Mouse (Mus musculus): ENCODE measurements around the gene Plcb2.

Gene Plcb2

DNA sequence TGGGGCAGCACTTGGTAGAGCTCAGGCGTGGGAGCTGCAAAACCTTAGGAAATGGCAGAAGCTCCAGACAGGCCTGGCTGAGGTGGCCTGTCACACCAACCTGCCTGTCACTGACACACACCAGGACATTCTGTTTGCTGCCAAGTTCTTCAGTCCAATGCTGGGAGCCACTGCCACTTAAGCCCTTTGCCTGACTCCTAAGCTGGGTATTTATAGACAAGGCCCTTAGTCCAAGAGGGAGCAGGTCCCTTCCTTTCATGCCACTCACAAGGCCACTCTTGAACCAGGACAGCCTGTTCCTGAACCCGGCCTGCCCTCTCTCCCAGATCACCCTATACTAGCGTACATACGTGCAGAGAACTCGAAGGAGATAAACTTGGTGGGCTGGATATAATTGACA, 11.6 kb downstream of the Plcb2 start:
- DNase-seq (ENCODE audit: low spot score in 2 of 2): no peak

DNA sequence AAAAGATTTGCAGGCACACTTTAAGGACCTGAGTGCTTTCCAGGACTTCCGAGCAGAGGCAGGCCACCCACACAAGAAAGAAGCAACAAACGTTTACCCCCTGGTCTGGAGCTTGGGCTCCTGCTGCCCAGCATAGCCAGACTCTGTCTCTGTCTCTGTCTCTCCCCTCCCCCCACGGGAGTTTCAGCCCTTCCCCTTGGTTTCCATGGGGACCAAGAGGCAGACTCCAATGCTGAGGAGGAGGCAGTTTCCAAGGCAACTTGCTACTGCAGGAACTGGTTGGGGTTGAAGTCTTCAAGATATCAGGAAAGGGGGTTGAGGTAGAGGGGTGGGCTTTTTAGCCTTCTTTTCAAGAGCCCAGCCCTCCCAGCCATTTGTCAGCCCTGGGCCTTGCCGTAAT, 14.0 kb downstream of the Plcb2 start:
- DNase-seq (ENCODE audit: low spot score in 2 of 2): no peak

DNA sequence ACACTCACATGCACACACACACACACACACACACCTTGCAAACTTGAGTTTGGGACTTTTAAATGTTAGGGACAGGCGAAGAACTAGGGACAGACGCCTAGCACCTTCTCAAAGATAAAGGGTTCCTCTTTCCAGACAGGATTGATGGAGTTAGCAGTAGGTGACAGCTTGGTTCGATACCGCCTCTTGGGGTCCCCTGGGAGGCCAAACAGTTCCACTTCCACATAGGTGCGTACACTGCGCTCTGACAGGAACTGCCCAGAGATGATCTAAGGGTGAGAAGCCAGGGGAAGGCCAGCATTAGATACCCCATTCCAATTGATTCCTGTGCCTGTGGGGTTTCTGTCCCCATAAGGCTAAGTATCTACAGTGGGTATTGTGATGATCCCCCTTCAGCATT, 14.6 kb downstream of the Plcb2 start:
- DNase-seq (ENCODE audit: low spot score in 2 of 2): no peak

DNA sequence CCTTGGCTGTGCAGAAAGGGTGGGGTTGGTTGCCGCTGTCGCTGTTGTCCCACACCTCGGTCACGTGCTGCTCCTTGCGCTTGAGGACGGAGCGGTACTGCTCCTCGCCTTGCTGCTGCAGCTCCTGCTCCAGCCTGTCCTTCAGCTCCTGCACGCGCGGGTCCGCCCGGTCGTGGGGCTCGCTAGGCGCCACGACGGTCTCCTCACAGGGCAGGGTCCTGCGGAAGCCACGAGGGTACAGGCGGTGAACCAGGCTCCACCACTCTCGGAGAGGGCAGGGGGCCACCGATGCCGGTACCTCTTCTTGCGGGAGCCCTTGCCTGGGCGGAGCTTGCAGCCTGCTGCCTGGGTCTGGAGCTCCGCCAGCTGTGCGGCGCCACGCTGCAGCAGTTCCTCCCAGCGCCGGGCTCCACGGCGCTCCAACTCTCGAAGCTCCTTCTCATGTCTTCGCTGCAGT, 17.2 kb downstream of the Plcb2 start:
- peak in 1 of 2 experiments; percentile 50 for DNase-seq (ENCODE audit: low spot score in 2 of 2)

DNA sequence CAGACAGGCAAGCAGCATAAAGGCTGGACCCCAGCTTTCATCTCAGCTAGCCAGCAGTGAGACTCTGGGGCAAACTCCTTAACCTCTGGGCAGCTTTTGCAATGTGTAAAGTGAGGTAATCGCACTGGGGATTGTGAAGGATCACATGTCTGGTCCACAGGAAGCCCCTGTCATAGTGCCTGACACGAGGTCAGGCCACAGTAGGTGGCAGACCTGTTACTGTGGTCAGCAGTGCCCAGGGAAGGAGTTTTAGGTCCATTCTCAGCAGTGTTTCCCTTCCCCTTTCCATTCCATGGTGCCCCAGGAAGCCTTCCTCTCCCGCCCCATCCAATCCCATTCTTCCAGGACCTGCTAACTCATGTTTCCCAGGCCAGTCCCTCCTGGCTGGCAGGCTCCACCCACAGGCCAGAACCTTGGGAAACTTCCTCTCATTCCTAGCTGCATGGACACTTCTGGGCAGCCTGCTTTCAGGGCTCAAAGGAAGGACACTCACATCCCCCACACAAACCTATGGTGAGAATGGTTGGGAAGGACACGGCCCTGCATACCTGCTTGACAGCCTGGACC, 18.5 kb downstream of the Plcb2 start:
- DNase-seq (ENCODE audit: low spot score in 2 of 2): no peak

DNA sequence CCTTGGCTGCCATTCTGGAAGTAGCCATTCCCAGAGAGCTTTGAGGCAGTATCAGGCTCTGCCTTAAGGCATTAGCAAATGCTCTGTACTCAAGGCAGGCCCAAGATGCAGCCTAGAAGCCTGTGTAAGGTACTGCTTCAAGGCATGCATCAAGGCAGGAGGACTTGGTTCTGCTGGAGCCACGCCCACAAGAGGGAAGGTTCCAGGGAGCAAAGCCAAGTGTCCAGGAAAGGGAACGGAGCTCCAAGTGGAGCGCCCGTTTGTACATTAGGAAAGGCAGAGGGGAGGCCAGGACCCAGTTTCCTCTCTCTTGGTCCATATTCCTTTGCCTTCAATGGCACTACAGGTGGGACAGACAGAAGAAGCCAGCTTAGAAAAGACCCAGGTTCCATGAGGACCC, 19.8 kb downstream of the Plcb2 start:
- no peak for DNase-seq (ENCODE audit: low spot score in 2 of 2)

DNA sequence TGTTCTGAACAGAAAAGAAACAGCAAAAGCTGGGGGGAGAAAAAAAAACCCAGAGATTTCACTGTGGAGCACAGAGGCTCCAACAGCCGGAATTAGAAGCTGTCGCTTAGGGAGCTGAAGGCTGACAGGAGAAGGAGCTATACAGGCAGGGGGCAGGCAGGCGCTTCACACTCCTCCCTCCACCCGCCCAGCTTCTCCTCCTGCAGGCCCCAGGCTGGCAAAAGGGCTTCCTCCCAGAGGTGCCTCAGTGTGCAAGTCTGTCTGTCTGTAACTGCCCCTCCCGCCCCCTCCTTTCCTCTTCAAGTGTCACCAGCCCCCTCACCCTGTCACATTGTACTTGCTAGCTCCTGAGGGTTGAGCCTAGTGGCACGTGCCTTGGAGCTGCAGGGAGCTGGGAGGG, 21.8 kb downstream of the Plcb2 start:
- DNase-seq (ENCODE audit: low spot score in 2 of 2): no peak

DNA sequence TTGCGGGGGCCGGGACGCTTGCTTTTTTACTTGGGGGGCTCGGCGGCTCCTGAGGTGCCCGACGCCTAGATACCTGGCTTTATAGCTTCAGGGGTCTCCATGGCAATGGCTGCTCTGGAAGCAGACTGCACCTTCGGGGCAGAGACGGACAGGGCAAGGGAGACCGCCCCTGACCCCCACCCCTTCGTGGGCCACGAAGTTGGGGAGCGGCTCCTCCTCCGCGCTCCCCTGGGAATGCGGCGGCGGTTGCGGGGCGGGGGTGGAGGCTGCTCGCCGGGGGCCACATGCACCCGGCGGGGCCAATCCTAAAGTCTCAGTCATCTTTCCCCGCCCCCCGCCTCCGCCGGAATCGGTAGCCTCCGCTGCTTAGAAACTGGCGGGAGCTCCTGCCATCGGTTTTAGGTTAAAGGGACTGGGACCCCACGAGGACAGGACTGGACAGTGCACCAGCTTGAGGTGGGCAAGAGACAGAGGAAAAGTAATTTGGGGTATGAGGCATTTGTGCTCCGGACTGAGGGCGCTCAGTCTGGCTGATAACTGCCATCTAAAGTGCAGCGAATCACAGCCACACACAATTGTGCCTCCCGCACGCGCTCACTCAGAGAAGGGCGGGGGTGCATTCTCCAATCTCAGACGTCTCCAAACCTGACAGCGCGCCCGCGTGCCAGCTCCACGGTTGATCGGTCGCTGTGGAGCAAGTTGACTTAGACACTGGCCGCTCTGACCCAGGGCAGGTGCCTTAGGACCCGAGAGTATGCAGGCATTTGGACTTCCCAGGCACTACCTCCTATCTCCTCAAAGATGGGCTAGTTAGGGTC, 24.1 kb downstream of the Plcb2 start, which contains the start of gene Ankrd63:
TSS of gene Ankrd63 (minus strand) at position 51 of the 818 bp plus-strand sequence.
- no peak for DNase-seq (ENCODE audit: low spot score in 2 of 2)

DNA sequence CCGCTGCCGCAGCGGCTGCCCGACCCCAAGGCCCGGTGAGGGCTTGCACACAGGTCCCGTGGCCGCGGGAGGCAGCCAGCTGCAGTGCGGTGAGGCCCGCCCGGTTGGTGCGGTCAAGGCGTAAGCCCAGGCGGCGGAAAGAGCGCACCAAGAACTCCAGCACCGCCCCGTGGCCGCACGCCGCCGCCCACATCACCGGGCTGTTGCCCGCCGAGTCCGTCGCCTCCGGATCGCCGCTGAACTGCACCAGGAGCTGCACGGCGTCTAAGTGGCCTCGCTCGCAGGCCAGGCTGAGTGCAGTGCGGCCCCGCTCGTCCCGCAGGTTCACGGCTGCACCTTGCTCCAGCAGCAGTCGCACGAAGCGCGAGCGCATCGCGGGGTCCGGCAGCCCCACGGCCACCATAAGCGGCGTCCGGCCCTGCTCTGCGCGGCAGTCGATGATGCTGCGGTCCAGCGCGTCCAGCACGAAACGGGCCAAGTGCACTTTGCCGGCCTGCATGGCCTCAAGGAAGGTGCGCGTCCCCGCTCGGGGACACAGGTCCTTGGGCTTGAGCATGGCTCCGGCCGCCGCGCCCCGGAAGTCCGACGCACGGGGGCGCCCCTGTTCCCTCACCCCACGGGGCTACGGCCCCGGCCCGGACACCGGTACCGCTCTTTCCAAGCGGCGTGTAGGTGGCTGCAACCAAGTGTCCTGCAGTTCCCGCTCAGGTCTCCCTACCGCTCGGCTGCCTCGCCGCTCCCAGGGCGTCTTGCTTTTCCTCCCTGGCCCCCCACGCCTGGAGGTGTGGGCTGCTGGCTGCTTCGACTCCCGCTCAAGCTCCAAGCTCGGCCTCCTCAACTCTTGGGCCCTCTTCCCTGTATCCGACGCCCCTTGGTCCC, 25.1 kb downstream of the Plcb2 start:
- peak in 1 of 2 experiments; percentile 56 for DNase-seq (ENCODE audit: low spot score in 2 of 2)

DNA sequence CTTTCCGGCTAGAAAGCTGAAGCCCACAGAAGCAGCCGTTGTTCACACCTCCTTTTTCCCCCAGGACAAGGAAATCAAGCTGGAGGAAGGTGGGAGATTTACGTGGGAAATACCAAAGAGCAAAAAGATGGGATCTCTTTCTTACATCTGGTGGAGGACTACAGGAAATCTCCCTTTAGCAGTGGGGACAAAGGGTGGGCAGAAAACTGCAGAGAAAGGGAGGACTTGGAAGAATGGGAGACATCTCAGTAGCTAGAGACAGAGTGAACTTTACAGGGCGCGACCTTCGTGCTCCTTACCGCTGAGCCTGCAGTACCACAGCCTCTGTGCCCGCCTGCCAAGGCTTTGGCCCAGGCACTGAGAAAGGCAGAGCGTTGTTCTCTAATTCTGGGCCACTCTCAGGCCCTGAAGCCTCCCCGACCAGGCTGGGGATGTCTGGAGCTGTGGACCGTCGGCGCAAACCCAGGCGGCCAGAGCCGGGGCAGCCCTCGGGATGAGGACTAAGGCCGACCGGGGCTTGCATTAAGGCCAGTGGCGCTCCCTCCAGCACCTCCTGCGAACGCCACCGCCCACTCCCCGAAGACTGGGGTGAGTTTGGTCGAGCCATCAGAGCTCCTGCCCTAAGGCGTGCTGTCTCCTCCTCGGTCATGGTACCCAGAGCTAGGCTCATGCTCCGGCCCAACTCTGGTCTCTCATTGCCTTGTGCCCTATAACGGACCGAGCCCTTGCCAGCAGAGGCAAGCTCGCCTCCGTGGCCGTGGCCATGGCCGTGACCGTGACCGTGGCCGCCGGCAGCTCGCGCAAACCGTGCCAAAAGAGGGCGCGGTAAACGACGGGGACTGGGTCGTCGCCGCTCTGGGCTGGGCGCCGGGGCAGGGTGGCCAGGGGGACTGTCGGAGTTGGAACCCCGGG, 26.0 kb downstream of the Plcb2 start:
- DNase-seq (ENCODE audit: low spot score in 2 of 2): peak in 1 of 2 experiments; percentile 44

DNA sequence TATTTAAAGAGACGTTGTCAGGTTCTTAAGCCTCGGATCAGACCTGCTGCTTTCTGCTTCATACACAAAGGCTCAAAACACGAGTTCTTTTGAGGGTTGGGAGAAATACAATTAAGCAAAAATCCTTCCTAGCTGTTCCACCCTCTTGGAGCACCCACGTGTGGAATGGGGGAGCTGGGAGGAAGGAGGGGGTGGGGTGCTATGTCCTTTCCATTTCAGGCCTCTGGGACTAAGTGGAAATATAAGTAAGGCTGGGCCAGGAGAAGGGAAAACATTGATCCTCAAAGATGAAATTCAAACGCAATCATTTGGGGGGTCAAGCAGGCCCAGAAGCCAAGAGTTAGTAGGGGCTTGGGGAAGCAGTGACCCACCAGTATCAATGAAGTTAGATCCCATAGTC, 27.1 kb downstream of the Plcb2 start:
- no peak for DNase-seq (ENCODE audit: low spot score in 2 of 2)

DNA sequence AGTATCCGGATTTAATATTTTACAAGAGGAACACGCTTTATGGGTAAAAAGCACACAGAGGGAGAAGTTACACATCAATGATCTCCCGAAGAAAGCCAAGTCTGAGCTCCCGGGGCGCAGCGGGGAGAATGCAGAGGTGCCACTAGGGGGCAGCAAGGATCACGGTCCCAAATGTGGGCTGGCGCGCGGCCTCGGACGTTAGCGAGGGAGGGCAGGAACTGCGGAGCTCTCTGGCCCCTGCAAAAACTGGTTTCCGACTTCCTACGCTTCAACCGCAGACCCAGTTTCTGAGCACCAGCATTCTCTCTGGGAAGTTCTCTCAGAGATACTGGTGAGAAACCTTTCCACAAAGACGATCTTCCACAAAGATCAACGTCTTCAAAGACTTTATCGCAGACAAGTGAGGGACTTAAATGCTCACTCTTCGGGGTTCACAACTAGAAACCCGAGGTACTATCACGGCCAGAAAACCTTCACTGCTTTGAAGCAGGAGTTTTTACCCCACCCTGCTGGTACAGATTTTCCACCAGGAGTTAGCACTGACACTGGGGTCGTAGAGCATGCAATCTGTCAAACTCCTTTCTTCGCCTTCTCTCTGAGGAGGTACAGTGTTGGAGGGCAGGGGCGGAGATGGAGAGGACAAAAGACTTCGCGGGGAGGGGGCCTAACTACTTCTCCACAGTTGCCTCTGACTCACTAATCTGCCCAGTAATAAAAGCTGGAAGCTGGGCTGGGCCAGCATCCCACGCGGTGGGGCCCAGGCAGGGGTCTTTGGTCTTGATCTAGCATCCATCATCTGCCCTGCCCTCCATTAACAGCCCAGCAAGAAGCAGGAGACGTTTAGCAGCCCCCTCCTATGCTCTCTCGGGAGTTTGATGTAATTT, 27.8 kb downstream of the Plcb2 start:
- DNase-seq (ENCODE audit: low spot score in 2 of 2): peak; percentile 72 to 73

DNA sequence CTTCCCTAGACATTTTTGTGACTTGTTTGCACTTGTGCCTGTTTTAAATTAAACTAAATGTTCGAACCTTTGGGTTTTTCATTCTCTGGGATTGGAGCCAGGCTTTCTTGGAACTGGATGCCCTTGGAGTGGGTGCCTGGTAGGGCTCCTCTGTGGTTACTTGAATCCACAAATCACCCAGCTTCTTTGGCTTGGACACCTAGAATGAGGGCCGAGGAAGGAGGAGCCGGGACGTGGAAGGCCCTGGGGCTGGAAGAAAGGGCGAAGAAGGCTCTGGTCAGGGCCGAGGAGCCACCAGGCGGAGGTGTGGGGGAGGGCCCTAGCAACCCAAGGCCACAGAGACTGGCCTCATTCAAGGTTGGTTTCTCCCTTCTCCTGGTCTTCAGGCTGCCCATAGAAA, 30.3 kb downstream of the Plcb2 start:
- no peak for DNase-seq (ENCODE audit: low spot score in 2 of 2)

DNA sequence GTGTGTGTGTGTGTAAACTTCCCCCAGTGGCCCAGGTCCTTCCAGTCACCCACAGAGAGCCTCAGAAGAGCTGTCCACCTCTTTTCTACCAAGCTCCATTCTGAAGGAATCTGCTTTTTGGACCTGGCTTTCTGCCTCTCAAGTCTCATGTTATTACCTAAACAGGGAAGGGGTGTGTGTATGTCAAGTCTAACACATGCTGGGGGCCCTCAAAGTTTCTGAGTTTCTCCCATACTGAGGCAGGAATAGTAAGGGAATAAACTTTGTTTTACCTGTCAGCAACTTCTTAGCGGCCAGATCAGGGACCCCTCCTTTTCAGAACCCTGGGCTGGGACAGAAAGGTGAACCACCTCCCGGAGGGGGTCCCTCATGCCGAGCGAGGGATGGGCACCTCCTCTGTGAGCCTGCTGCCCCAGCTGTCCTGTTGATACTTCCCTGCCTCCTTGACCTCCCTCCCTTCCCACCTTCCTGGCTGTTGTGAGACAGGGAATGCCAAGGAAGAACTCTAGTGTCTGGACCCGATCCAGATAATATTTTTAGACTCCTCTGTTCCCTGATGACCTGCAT, 30.8 kb downstream of the Plcb2 start:
- DNase-seq (ENCODE audit: low spot score in 2 of 2): no peak

DNA sequence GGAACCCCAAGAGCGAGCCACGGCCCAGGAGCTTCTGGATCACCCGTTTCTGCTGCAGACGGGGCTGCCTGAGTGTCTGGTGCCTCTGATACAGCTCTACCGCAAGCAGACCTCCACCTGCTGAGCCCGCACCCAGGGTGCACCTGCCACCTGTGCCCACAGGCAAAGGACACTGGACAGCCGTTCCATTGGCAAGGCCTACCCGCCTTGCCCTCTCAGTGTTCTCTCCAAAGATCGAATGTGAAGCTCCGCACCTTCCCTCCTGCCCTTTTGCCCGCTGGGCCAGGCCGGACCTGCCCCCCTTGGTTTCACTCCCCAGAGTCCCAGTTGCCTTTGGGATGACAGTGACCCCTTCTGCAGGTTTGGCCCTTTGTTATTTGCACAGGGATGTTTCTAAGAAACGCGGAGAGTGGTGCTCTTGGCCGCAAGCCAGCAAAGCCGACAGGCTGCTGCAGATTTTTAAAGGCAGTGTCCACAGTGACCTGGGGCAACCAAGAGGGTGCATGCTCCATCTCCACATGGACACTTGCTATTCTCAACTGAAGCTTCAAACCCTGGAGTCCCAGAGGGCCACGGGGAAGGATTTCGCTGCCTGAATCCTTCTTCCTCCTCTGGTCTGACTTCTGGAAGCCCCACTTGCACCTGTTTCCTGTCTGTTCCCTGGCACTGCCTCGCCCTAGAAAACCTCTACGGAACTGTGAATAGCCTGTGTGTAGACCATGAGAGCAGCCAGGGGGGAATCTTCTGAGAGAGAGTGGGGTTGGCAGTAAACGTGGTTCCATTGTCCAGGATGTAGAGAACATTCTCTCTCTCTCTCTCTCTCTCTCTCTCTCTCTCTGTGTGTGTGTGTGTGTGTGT, 31.6 kb downstream of the Plcb2 start:
- no peak for DNase-seq (ENCODE audit: low spot score in 2 of 2)

DNA sequence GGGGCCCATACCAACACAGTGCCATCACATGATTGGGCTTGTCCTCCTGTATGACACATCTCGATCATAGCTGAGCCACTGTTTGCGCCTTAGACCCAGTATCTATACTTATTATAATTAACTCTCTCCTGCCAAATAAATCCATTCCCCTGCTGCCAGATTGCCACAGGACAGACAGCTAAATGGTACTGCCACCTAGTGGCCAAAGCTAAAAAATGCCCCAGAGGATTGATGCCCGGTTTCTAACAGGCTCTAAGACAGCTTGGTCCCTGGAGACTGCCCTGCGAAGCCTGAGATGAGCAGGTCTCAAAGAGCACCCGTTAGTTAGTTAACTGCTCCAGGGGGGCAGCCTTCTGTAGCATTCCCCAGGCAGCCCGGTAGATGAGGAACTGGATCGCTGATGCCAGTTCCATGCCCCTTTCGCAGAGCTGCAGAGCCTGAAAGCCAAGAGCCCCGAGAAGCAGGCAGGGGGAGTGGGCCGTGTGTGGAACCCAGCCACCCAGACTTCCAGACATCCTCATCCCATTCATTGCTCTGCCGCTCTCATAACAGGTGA, 32.5 kb downstream of the Plcb2 start:
- DNase-seq (ENCODE audit: low spot score in 2 of 2): no peak

DNA sequence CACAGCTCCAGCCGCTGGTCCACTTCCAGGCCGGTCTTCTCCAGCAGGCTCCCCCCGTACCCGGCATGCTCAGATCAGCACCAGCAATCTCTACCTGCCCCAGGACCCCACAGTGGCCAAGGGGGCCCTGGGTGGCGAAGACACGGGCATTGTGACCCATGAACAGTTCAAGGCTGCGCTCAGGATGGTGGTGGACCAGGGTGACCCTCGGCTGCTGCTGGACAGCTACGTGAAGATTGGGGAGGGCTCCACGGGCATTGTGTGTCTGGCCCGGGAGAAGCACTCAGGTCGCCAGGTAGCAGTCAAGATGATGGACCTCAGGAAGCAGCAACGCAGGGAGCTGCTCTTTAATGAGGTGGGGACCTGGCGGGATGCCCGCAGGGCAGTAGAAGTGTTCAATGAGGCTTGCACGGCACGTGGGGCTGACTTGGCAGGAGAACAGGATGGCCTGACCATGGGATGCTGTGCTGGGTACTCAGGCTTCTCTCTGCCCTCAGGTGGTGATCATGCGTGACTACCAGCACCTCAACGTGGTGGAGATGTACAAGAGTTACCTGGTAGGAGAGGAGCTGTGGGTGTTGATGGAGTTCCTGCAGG, 34.8 kb downstream of the Plcb2 start:
- DNase-seq (ENCODE audit: low spot score in 2 of 2): no peak

DNA sequence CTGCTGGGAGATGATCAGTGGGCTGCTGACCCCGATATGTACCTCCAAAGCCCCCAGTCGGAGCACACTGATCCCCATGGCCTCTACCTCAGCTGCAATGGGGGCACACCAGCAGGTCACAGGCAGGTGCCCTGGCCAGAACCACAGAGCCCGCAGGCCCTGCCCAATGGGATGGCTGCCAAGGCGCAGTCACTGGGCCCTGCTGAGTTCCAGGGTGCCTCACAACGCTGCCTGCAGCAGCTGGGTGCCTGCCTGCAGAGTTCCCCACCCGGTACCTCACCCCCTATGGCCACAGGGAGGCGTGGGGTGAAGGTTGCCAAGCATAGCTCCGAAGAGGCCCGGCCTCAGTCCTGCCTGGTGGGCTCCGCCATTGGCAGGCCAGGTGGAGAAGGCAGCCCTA, 38.4 kb downstream of the Plcb2 start:
- DNase-seq (ENCODE audit: low spot score in 2 of 2): no peak
